Mouse (Mus musculus) frontal cortex, adult 2 months (tissue): ENCODE data around the gene Il31. TPM values are rescaled to one million over a fixed set of nuclear protein-coding genes. Genes with fewer than 3 reads are reported as not detected.

Source experiments
- polyA plus RNA-seq: library from polyadenylated mRNA; depleted of rRNA; stranded (reverse); fragments of >200 nt; gene quantifications from 2 replicates; pipeline ENCODE4 v1.2.3, GENCODE M21; 2012; rRNA removed

Il31 gene
- polyA plus RNA-seq, 1 experiment: not detected

Other genes starting within 250 kb of the Il31 start
- gene Wdr66, start 237.4 kb downstream of the Il31 start, polyA plus RNA-seq: 5.4 and 6.1 TPM in 2 replicates
- 37.0 and 40.7 TPM in 2 replicates for gene Bcl7a, start 145.7 kb downstream of the Il31 start, polyA plus RNA-seq
- gene Mlxip, start 94.7 kb downstream of the Il31 start, polyA plus RNA-seq: 18.5 and 19.4 TPM in 2 replicates
- 0.65 and 0.90 TPM in 2 replicates for gene Lrrc43, start 184 bp downstream of the Il31 start, polyA plus RNA-seq
- 0.97 and 1.4 TPM in 2 replicates for gene B3gnt4, start 21.0 kb upstream of the Il31 start, polyA plus RNA-seq
- 81.5 and 87.4 TPM in 2 replicates for gene Diablo, start 34.7 kb upstream of the Il31 start, polyA plus RNA-seq
- 9.7 and 13.0 TPM in 2 replicates for gene Gm49027, start 36.0 kb upstream of the Il31 start, polyA plus RNA-seq
- 50.9 and 56.4 TPM in 2 replicates for gene Vps33a, start 83.5 kb upstream of the Il31 start, polyA plus RNA-seq
- gene Clip1, start 195.1 kb upstream of the Il31 start, polyA plus RNA-seq: 85.6 and 88.1 TPM in 2 replicates
- gene Zcchc8, start 231.6 kb upstream of the Il31 start, polyA plus RNA-seq: 56.0 and 61.6 TPM in 2 replicates